Mouse (Mus musculus) limb, embryonic 14.5 days (tissue): ENCODE results near the gene Rnf39. TPM values are rescaled to one million over a fixed set of nuclear protein-coding genes. Genes with fewer than 3 reads are reported as not detected.
A peak's percentile ranks its signal among the peaks of the same experiment; 100 is the strongest.

ENCODE experiments used
- ATAC-seq: fragments of 200-750 bp; cut with Nextera tagmentation; 2 replicates; pipeline ENCODE4 v1.8.0; 2017; ENCODE audit warnings: low read depth, moderate number of reproducible peaks, moderate TSS enrichment; ENCODE audit not compliant: low FRiP score
- DNase-seq: peaks from one replicate; pipeline ENCODE4 v3.0.0-alpha.2; 2015; ENCODE audit warnings: low spot score
- H3K27ac ChIP-seq: fragments of 300-500 bp; sonication (generic); replicated peaks from 2 replicates; pipeline ENCODE4 v1.5.1; 2014; ENCODE audit warnings: low read depth, mild to moderate bottlenecking, low read length, moderate library complexity, mixed read lengths
- H3K27me3 ChIP-seq: fragments of 300-500 bp; sonication (generic); 2 replicates; pipeline ENCODE4 v1.6.1; 2014; ENCODE audit warnings: low read length, mixed read lengths; ENCODE audit not compliant: control insufficient read depth, insufficient read depth
- H3K36me3 ChIP-seq: fragments of 300-500 bp; sonication (generic); 2 replicates; pipeline ENCODE4 v1.6.1; 2014; ENCODE audit warnings: mild to moderate bottlenecking, low read length, moderate library complexity, mixed read lengths; ENCODE audit not compliant: control insufficient read depth, insufficient read depth
- H3K4me1 ChIP-seq: fragments of 300-500 bp; sonication (generic); 2 replicates; pipeline ENCODE4 v1.6.1; 2014; ENCODE audit warnings: antibody characterized with exemption, low read length, mixed read lengths; ENCODE audit not compliant: control insufficient read depth, insufficient read depth
- H3K4me2 ChIP-seq: fragments of 300-500 bp; sonication (generic); replicated peaks from 2 replicates; pipeline ENCODE4 v1.6.1; 2014; ENCODE audit warnings: low read depth, mild to moderate bottlenecking, low read length, moderate library complexity; ENCODE audit not compliant: severe bottlenecking
- H3K4me3 ChIP-seq: fragments of 300-500 bp; sonication (generic); replicated peaks from 2 replicates; pipeline ENCODE4 v1.5.1; 2014; ENCODE audit warnings: low read length
- H3K9ac ChIP-seq: fragments of 300-500 bp; sonication (generic); 2 replicates; pipeline ENCODE4 v1.6.1; 2014; ENCODE audit warnings: mild to moderate bottlenecking, low read depth, low read length, moderate library complexity; ENCODE audit not compliant: severe bottlenecking
- H3K9me3 ChIP-seq: fragments of 300-500 bp; sonication (generic); 2 replicates; pipeline ENCODE4 v1.6.1; 2016; ENCODE audit warnings: low read length; ENCODE audit not compliant: control insufficient read depth
- POLR2A ChIP-seq: fragments of 200-500 bp; IDR thresholded peaks from 2 replicates; pipeline ENCODE4 v1.8.0; 2012; ENCODE audit warnings: inconsistent platforms, mild to moderate bottlenecking, moderate library complexity, borderline replicate concordance; ENCODE audit not compliant: insufficient read depth, insufficient read length; ENCODE audit errors: extremely low read depth
- WGBS: fragments of 180-500 bp; shearing (Covaris S2); extraction: QIAGEN DNeasy Blood & Tissue Kit; methylation state at CpG from one replicate; pipeline ENCODE4 v1.1.7; 2014; 5-methylcytosine and 5-hydroxymethylcytosine counted together
- polyA plus RNA-seq, 2 experiments: library from polyadenylated mRNA; depleted of rRNA in 1 of 2; stranded (reverse) in 1 of 2; unstranded in 1 of 2; fragments of >200 nt; fragmentation: Nextera tagmentation in 1 of 2; extraction: Ambion mirVana in 1 of 2; gene quantifications; 2 replicates each; pipeline versions ENCODE4 v1.2.1 to v1.2.3; 2012 to 2014

Gene Rnf39
- polyA plus RNA-seq (2012; rRNA removed) (3.2 and 4.0 TPM in 2 replicates), polyA plus RNA-seq (2014; fragmentation: Nextera tagmentation; extraction: Ambion mirVana) (2.8 and 3.5 TPM in 2 replicates)

- H3K27me3 ChIP-seq, result peaks cover 32% of the 10 kb centered on the region
- H3K9me3 ChIP-seq, result no peaks in the 10 kb centered on the region
- DNase-seq (peak; percentile 11), ATAC-seq (no peak; the same call in 1 of the 2 replicates)
- peak within 1 kb of the TSS; percentile 45 for H3K9ac ChIP-seq
- WGBS, result 2% methylated on average over 44 of the region's 59 CpGs
- H3K4me3 ChIP-seq, result peak within 1 kb of the TSS; percentile 45
- TF ChIP-seq POLR2A, result no peak
- no peaks in the 10 kb centered on the region for H3K36me3 ChIP-seq
- H3K27ac ChIP-seq, result no peak within 1 kb of the TSS; the same call in 1 of the 2 replicates
- 0 out of 2 replicates have a peak, but pooled peaks cover 4% of the 10 kb centered on the region for H3K4me1 ChIP-seq
- peak within 1 kb of the TSS; percentile 83 for H3K4me2 ChIP-seq
Observed at GRCm38 (mm10) chr17:36942791-36943471, at the start of gene Rnf39. Gene Rnf39 (plus strand): TSS chr17:36942918.

DNA sequence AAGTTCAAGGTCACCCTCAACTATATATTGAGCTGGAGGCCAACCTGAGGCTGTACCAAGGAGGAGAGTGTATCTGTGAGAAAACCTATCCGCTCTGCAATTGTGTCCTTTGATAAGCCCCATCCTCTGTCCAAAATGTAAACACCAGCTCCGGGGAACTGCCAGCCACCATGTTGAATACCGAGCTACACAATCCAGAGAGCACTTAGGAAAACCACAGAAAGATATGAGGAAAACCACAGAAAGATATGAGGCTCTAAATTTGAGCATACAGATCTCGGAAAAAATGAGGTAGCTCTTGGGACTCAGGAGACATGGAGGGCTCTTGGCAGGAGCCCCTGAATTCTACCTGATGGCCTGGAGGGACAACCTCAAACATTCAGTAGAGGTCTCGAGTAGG, 49.3 kb upstream of the Rnf39 start:
- no peaks in the 10 kb centered on the region for H3K4me1 ChIP-seq
- no peaks in the 10 kb centered on the region for H3K36me3 ChIP-seq
- no peak for TF ChIP-seq POLR2A
- no peaks in the 10 kb centered on the region for H3K9me3 ChIP-seq
- H3K27me3 ChIP-seq, result no peaks in the 10 kb centered on the region
- H3K4me2 ChIP-seq, result no peak overlapping the region
- H3K27ac ChIP-seq, result no peak overlapping the region
- H3K4me3 ChIP-seq, result no peak overlapping the region
- no peak overlapping the region for H3K9ac ChIP-seq
- 67% methylated on average over 5 of the region's 5 CpGs for WGBS
- DNase-seq, result no peak
- ATAC-seq, result no peak

- no peaks in the 10 kb centered on the region for H3K9me3 ChIP-seq
- H3K27me3 ChIP-seq, result no peaks in the 10 kb centered on the region
- no peak overlapping the region for H3K4me2 ChIP-seq
- 91% methylated on average over 1 of the region's 1 CpGs for WGBS
- peak; percentile 29 for DNase-seq
- H3K9ac ChIP-seq, result no peak overlapping the region
- no peak overlapping the region for H3K4me3 ChIP-seq
- no peaks in the 10 kb centered on the region for H3K36me3 ChIP-seq
- no peaks in the 10 kb centered on the region for H3K4me1 ChIP-seq
- no peak for ATAC-seq
- no peak for TF ChIP-seq POLR2A
- H3K27ac ChIP-seq, result no peak overlapping the region
Observed at GRCm38 (mm10) chr17:36896583-36896982, 46.1 kb upstream of the Rnf39 start.

- Histone ChIP-seq H3K9me3 (no peaks in the 10 kb centered on the region), H3K4me2 (no peak overlapping the region), H3K27me3 (no peaks in the 10 kb centered on the region), H3K27ac (no peak overlapping the region), H3K36me3 (no peaks in the 10 kb centered on the region), H3K4me1 (no peaks in the 10 kb centered on the region), H3K9ac (no peak overlapping the region), H3K4me3 (no peak overlapping the region)
- no peak for DNase-seq
- no peak for TF ChIP-seq POLR2A
- no peak for ATAC-seq
Observed at GRCm38 (mm10) chr17:36897065-36897464, 45.7 kb upstream of the Rnf39 start.

GRCm38 (mm10) chr17:36897552-36898205, 45.0 kb upstream of the Rnf39 start, which contains the start of gene Trim31:
Gene Trim31 (plus strand): TSS chr17:36898118.
- no peak for DNase-seq
- H3K27ac ChIP-seq, result no peak within 1 kb of the TSS
- no peak for TF ChIP-seq POLR2A
- H3K27me3 ChIP-seq, result no peaks in the 10 kb centered on the region
- WGBS, result 61% methylated on average over 6 of the region's 6 CpGs
- H3K9me3 ChIP-seq, result no peaks in the 10 kb centered on the region
- no peak for ATAC-seq
- H3K4me1 ChIP-seq, result no peaks in the 10 kb centered on the region
- no peaks in the 10 kb centered on the region for H3K36me3 ChIP-seq
- no peak within 1 kb of the TSS for H3K9ac ChIP-seq
- no peak within 1 kb of the TSS for H3K4me2 ChIP-seq
- H3K4me3 ChIP-seq, result no peak within 1 kb of the TSS
